Mouse (Mus musculus) brown adipose tissue, adult 24 weeks (tissue): ENCODE measurements around the gene Gm21958. TPM values are rescaled to one million over a fixed set of nuclear protein-coding genes. Genes with fewer than 3 reads are reported as not detected.

Source experiments
- H3K27ac ChIP-seq: fragments of 200-500 bp; replicated peaks from 2 replicates; pipeline ENCODE4 v1.5.1; 2012; ENCODE audit warnings: low read depth, mild to moderate bottlenecking, low read length
- H3K4me1 ChIP-seq: fragments of 200-500 bp; 2 replicates; pipeline ENCODE4 v1.6.1; 2012; ENCODE audit warnings: low read length, mixed read lengths; ENCODE audit not compliant: control insufficient read depth, insufficient read depth, insufficient read length
- H3K4me3 ChIP-seq: fragments of 200-500 bp; 2 replicates; pipeline ENCODE4 v1.5.1; 2012; ENCODE audit warnings: low read depth, mild to moderate bottlenecking, low read length, moderate library complexity; ENCODE audit not compliant: insufficient read depth
- polyA plus RNA-seq: library from polyadenylated mRNA; stranded (reverse); fragments of >200 nt; gene quantifications from 2 replicates; pipeline ENCODE4 v1.2.4, GENCODE M21; 2012; ENCODE audit not compliant: missing spikeins, insufficient read depth, insufficient read length

Gene Gm21958
- polyA plus RNA-seq = not detected in 2 replicates

- no peak within 1 kb of the TSS for H3K27ac ChIP-seq
Observed at GRCm38 (mm10) chr3:54714253-54714652, at the start of gene Gm21958. Gm21958 (minus strand) TSS chr3:54714353.

GRCm38 (mm10) chr3:54761258-54761657, 47.1 kb upstream of the Gm21958 start:
- Histone ChIP-seq H3K27ac (no peak overlapping the region), H3K4me3 (no peak overlapping the region), H3K4me1 (no peaks in the 10 kb centered on the region)

More at GRCm38 (mm10) chr3:54714253-54714652, at the start of gene Gm21958:
- H3K4me3 ChIP-seq = no peak within 1 kb of the TSS
- H3K4me1 ChIP-seq = no peaks in the 10 kb centered on the region

GRCm38 (mm10) chr3:54760321-54761115, 46.4 kb upstream of the Gm21958 start:
- Histone ChIP-seq H3K4me3 (no peak overlapping the region), H3K27ac (no peak overlapping the region), H3K4me1 (0 out of 2 replicates have a peak, but pooled peaks cover 2% of the 10 kb centered on the region)

DNA sequence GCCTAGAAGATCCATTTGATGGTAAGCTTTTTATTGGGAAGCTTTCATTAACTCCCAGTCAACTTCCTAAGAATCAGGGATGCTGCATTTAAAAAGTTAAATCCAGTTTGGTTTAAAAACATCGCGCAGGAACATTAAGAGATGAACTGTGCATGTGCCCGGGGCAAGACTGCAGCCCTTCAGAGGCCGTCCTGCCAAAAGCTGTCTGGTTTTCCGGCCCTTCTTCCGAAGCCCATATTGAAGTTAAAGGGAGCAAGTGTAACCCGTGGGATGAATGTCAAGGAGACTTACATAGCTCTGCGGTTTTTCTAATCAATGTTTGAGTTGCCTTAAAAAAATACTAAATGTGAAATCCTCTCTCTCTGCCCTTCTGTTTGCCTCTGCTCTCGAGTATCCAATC, 45.1 kb upstream of the Gm21958 start:
- Histone ChIP-seq H3K4me3 (no peak overlapping the region), H3K27ac (no peak overlapping the region), H3K4me1 (0 out of 2 replicates have a peak, but pooled peaks cover 2% of the 10 kb centered on the region)

DNA sequence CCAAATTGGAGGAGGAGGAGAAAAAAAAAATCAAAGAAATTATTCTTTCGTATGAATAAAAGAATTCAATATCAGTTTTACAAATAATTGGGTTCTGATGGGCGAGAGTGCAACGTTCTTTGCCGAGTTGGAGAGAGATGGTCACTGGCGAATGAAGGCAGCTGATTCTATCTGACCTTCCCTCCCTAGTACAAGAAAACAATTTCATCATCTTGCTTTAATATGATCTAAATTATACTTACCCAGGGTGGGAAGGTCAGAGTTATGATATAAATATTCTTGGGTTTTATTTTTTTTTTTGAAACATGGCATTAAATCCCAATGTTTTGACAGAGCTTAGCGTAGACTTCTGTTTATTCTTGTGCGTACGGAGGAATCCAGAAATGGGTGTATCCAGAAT, 43.3 kb upstream of the Gm21958 start:
- no peak overlapping the region for H3K27ac ChIP-seq
- 0 out of 2 replicates have a peak, but pooled peaks cover 2% of the 10 kb centered on the region for H3K4me1 ChIP-seq
- no peak overlapping the region for H3K4me3 ChIP-seq

- H3K27ac ChIP-seq = no peak overlapping the region
- 0 out of 2 replicates have a peak, but pooled peaks cover 2% of the 10 kb centered on the region for H3K4me1 ChIP-seq
- H3K4me3 ChIP-seq = peak overlapping the region; percentile 62
Observed at GRCm38 (mm10) chr3:54756058-54756457, 41.9 kb upstream of the Gm21958 start.

DNA sequence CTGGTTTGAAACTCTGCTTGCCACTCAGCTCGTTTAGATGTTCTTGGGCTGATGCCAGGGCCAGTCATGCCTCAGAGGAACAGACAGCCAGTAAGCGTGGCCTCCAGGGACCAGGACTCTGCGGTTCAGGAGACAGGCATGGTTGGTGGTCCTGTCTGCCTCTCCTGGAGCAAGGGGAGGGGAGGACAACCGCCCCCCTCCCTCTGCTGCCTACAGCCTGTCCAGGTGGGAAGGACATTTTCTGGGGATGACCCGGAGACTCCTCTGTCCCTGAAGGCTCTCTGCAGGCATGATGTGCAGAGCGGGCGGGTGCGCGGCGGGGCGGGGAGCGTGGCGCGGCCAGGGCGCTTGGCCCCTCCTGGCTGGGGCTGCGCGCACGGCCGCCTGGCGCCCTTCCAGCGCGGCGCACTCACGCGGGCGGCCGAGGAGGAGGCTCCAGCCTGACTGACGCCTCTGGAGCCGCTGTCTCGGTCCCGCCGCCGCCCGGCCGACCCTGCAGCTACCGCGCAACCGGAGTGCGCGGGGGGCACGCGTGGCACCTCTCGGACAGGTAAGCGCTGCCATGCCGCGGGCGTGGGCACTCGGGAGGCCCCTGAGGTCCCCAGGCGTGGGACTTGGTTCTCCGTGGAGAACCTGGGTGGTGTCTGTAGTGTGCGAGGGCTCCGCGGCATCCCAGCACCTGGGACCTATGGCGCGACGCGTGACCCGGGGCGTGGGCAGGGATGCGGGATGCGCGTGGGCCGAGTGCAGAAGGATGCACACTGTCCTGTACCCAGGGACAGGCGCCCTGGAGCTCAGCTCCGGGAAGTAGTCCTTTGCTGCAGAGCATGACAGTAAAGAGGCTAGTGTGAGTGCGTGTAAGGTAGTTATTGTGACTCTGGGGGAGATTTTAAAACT, 41.2 kb upstream of the Gm21958 start, which contains the start of gene Smad9:
Gene Smad9, plus strand, starts transcription at position 438 of the 897 bp plus-strand sequence.
- no peak within 1 kb of the TSS for H3K27ac ChIP-seq
- H3K4me1 ChIP-seq = 0 out of 2 replicates have a peak, but pooled peaks cover 2% of the 10 kb centered on the region
- peak within 1 kb of the TSS; percentile 62 for H3K4me3 ChIP-seq

- Histone ChIP-seq H3K4me1 (0 out of 2 replicates have a peak, but pooled peaks cover 2% of the 10 kb centered on the region), H3K27ac (no peak overlapping the region), H3K4me3 (no peak overlapping the region)
Observed at GRCm38 (mm10) chr3:54753411-54753810, 39.3 kb upstream of the Gm21958 start.

DNA sequence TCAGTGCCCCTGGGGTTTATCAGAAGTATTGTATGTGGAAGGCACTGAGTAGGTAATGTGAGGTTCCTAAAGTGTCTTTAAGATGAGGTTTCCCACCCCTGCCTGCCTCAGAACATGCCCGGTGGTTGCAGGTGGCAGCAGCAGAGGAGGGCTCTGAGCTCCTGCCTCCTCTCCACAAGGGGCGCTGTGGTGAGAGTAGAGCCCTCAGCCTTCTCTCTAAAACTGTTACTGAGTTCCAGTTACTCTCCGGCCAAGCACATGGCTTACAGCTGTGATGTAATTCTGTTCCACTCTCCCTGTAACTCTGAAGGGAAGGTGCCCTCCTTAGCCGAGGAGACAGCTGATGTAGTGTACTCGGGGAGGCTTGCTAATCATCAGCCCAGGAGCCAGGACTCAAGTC, 31.6 kb upstream of the Gm21958 start:
- H3K4me1 ChIP-seq = no peaks in the 10 kb centered on the region
- no peak overlapping the region for H3K27ac ChIP-seq
- no peak overlapping the region for H3K4me3 ChIP-seq

GRCm38 (mm10) chr3:54741965-54742364, 27.8 kb upstream of the Gm21958 start:
- no peaks in the 10 kb centered on the region for H3K4me1 ChIP-seq
- no peak overlapping the region for H3K4me3 ChIP-seq
- no peak overlapping the region for H3K27ac ChIP-seq

DNA sequence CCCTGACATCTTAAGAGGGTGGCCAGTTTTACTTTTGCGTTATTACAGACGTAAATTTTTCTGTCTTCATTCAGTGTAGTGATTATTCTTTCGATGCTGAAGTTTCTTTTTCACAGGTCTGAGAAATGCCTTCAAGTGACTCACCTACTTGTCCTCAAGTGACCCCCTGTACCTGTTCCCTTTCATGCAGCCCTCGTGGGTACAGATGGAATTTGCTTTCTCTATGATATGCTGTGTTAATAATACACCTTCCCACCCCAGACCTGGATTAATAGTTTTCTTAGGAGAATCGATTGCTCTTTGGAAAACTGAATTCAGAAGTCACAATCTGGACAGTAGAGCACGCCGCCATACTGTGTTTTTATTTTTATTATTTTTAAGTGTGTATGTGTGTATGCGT, 23.2 kb upstream of the Gm21958 start:
- Histone ChIP-seq H3K4me1 (no peaks in the 10 kb centered on the region), H3K4me3 (no peak overlapping the region), H3K27ac (no peak overlapping the region)

DNA sequence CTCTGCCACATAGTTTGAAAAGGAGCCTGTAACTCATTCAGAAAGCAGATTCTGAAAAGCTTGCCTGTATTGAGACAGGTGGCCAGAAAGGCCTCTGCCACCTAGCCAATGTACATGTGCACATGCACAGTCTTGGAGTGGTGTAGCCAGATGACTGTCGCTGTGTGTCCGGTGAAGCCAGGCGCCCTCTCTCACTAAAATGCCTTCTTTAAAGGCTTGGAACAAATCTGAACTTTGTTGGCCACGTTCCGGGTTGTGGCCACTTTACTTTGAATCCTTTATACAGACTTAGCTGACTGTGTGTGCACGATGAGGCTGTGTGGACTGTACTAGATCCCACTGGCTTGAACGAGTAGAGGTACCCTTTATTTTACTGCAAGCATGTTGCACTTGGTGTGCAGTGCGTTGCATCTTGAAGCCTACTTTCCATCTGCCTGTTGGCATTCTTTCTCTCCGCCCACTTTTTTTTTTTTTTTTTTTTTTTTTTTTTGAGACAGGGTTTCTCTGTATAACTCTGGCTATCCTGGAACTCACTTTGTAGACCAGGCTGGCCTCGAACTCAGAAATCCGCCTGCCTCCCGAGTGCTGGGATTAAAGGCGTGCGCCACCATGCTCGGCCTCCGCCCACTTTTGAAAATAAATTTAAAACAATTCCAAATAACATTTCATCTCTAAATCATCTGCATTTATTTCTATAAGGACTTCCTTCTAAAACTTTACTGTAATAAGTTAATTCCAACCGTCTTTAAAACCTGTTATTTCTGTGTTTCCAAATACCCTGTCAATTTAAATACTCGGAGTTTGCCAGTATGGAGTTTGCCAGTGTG, 22.2 kb upstream of the Gm21958 start:
- Histone ChIP-seq H3K4me1 (no peaks in the 10 kb centered on the region), H3K27ac (no peak overlapping the region)

GRCm38 (mm10) chr3:54735247-54736046, 21.3 kb upstream of the Gm21958 start, which contains the start of the genes Exosc8 and Alg5:
Exosc8 (minus strand) TSS chr3:54735393.
Alg5 (plus strand) TSS chr3:54735539.
- Histone ChIP-seq H3K27ac (peak within 1 kb of the TSS; percentile 77), H3K4me1 (no peaks in the 10 kb centered on the region), H3K4me3 (peak within 1 kb of the TSS; percentile 84)

More for the DNA sequence above, 22.2 kb upstream of the Gm21958 start:
- peak overlapping the region; percentile 84 for H3K4me3 ChIP-seq
